Mouse (Mus musculus) CH12.LX (cell line): ENCODE measurements around the gene Det1. TPM values are rescaled to one million over a fixed set of nuclear protein-coding genes. Genes with fewer than 3 reads are reported as not detected.

Experiments used
- DNase-seq: peaks from one replicate; pipeline ENCODE4 v3.0.0-alpha.2; 2013; ENCODE audit errors: extremely low read depth
- H3K27ac ChIP-seq: 2 replicates; pipeline ENCODE4 v1.5.1; 2012; ENCODE audit warnings: low read depth, mild to moderate bottlenecking, control low read depth, moderate library complexity; ENCODE audit not compliant: insufficient read depth
- H3K27me3 ChIP-seq: replicated peaks from 2 replicates; pipeline ENCODE3; 2012; ENCODE audit warnings: inconsistent platforms
- H3K36me3 ChIP-seq, 2 experiments: replicated peaks in 1 of 2; 2 replicates each; pipeline versions ENCODE3 to v1.6.1; 2012; ENCODE audit warnings: inconsistent platforms in 1 of 2, low read length in 1 of 2, mild to moderate bottlenecking in 1 of 2, mixed read lengths in 1 of 2, moderate library complexity in 1 of 2; ENCODE audit not compliant: control insufficient read depth in 1 of 2, insufficient read depth in 1 of 2
- H3K4me1 ChIP-seq, 2 experiments: 2 replicates each; pipeline ENCODE4 v1.6.1; 2012; ENCODE audit warnings: inconsistent platforms in 1 of 2, moderate library complexity in 1 of 2; ENCODE audit not compliant: insufficient read depth in 2 of 2, control insufficient read depth in 1 of 2
- H3K4me2 ChIP-seq: 2 replicates; pipeline ENCODE4 v1.6.1; 2012; ENCODE audit warnings: low read depth, mild to moderate bottlenecking, control low read depth; ENCODE audit not compliant: poor library complexity, insufficient read depth, severe bottlenecking
- H3K4me3 ChIP-seq, 3 experiments: fragments of 150-350 bp in 1 of 3; sonication (generic) in 1 of 3; replicated peaks in 1 of 3; 2 replicates each; pipeline versions ENCODE3 to v1.5.1; 2011 to 2012; ENCODE audit warnings: low read depth in 2 of 3, low read length in 2 of 3, mild to moderate bottlenecking in 2 of 3, moderate library complexity in 2 of 3, control low read depth in 1 of 3, improper control_type of control experiment in 1 of 3, inconsistent platforms in 1 of 3, mixed read lengths in 1 of 3; ENCODE audit not compliant: poor library complexity in 1 of 3
- H3K79me2 ChIP-seq: replicated peaks from 2 replicates; pipeline ENCODE4 v1.6.1; 2012; ENCODE audit warnings: mild to moderate bottlenecking, moderate library complexity; ENCODE audit not compliant: control insufficient read depth, poor library complexity, insufficient read depth, severe bottlenecking; ENCODE audit errors: extremely low read depth
- H3K9ac ChIP-seq: 2 replicates; pipeline ENCODE4 v1.6.1; 2012; ENCODE audit warnings: low read depth, mild to moderate bottlenecking, control low read depth, moderate library complexity; ENCODE audit not compliant: insufficient read depth
- H3K9me3 ChIP-seq: replicated peaks from 2 replicates; pipeline ENCODE3; 2012; ENCODE audit warnings: low read length, inconsistent platforms, mixed read lengths
- BHLHE40 ChIP-seq: IDR thresholded peaks from 2 replicates; pipeline ENCODE4 v1.6.1; 2011; ENCODE audit warnings: mild to moderate bottlenecking, low read depth, low read length, improper control_type of control experiment
- CHD1 ChIP-seq: IDR thresholded peaks from 2 replicates; pipeline ENCODE4 v1.6.1; 2012; ENCODE audit warnings: low read depth, low read length, improper control_type of control experiment, inconsistent platforms
- CHD2 ChIP-seq: IDR thresholded peaks from 2 replicates; pipeline ENCODE4 v1.6.1; 2011; ENCODE audit warnings: low read length, improper control_type of control experiment
- CTCF ChIP-seq, 2 experiments: IDR thresholded peaks in 1 of 2; conservative IDR thresholded peaks in 1 of 2; 2 replicates each; pipeline ENCODE4 v1.5.1; 2011 to 2012; ENCODE audit warnings: low read depth in 2 of 2, low read length in 2 of 2, improper control_type of control experiment in 1 of 2, inconsistent platforms in 1 of 2, mild to moderate bottlenecking in 1 of 2, moderate library complexity in 1 of 2
- E2F4 ChIP-seq: IDR thresholded peaks from 2 replicates; pipeline ENCODE4 v1.6.1; 2011; ENCODE audit warnings: low read depth, low read length, improper control_type of control experiment; ENCODE audit not compliant: insufficient replicate concordance
- ETS1 ChIP-seq: conservative IDR thresholded peaks from 2 replicates; pipeline ENCODE4 v1.6.1; 2012; ENCODE audit warnings: low read depth, mild to moderate bottlenecking, inconsistent platforms, low read length, improper control_type of control experiment, moderate library complexity
- HCFC1 ChIP-seq: IDR thresholded peaks from 2 replicates; pipeline ENCODE4 v1.6.1; 2012; ENCODE audit warnings: low read depth, mild to moderate bottlenecking, inconsistent platforms, low read length, improper control_type of control experiment
- IRF4 ChIP-seq: IDR thresholded peaks from 2 replicates; pipeline ENCODE4 v1.6.1; 2014; ENCODE audit warnings: low read depth, mild to moderate bottlenecking, inconsistent platforms, low read length, improper control_type of control experiment
- JUN ChIP-seq: IDR thresholded peaks from 2 replicates; pipeline ENCODE4 v1.6.1; 2011; ENCODE audit warnings: low read depth, mild to moderate bottlenecking, low read length, improper control_type of control experiment, moderate library complexity; ENCODE audit not compliant: insufficient read depth
- KAT2A ChIP-seq: IDR thresholded peaks from 2 replicates; pipeline ENCODE4 v1.6.1; 2012; ENCODE audit warnings: low read length, improper control_type of control experiment, inconsistent platforms; ENCODE audit not compliant: insufficient replicate concordance
- MXI1 ChIP-seq: IDR thresholded peaks from 2 replicates; pipeline ENCODE4 v1.6.1; 2011; ENCODE audit warnings: mild to moderate bottlenecking, low read depth, low read length, improper control_type of control experiment
- MYC ChIP-seq: IDR thresholded peaks from 2 replicates; pipeline ENCODE4 v1.6.1; 2011; ENCODE audit warnings: low read depth, mild to moderate bottlenecking, improper control_type of control experiment, low read length
- NELFE ChIP-seq: IDR thresholded peaks from 2 replicates; pipeline ENCODE4 v1.6.1; 2011; ENCODE audit warnings: low read depth, low read length, improper control_type of control experiment
- POLR2A ChIP-seq: IDR thresholded peaks from 2 replicates; pipeline ENCODE4 v1.6.1; 2011; ENCODE audit warnings: low read depth, mild to moderate bottlenecking, improper control_type of control experiment, low read length
- POLR2AphosphoS2 ChIP-seq: IDR thresholded peaks from 2 replicates; pipeline ENCODE4 v1.6.1; 2011; ENCODE audit warnings: low read depth, low read length, improper control_type of control experiment
- RCOR1 ChIP-seq: conservative IDR thresholded peaks from 2 replicates; pipeline ENCODE4 v1.6.1; 2012; ENCODE audit warnings: low read depth, mild to moderate bottlenecking, inconsistent platforms, low read length, improper control_type of control experiment
- TBP ChIP-seq: conservative IDR thresholded peaks from 2 replicates; pipeline ENCODE4 v1.6.1; 2011; ENCODE audit warnings: low read depth, low read length, improper control_type of control experiment
- ZMIZ1 ChIP-seq: IDR thresholded peaks from 2 replicates; pipeline ENCODE4 v1.6.1; 2012; ENCODE audit warnings: low read depth, mild to moderate bottlenecking, inconsistent platforms, low read length, improper control_type of control experiment
- dilution Hi-C: fragments of 300-500 bp; cut with MboI; formaldehyde crosslinking; loops from 2 replicates; pipeline ENCODE4 v1.14.3; 2020; ENCODE audit warnings: low sequenced_read_pairs; ENCODE audit not compliant: extremely low pct_unique_long_range_greater_than_20kb, extremely low pct_ligation_motif_present
- in situ Hi-C: fragments of 300-500 bp; cut with MboI; formaldehyde crosslinking; loops from 3 replicates; pipeline ENCODE4 v1.14.3; 2019; ENCODE audit warnings: low sequenced_read_pairs, low pct_ligation_motif_present, low pct_unique_long_range_greater_than_20kb, mixed read lengths
- polyA plus RNA-seq: library from polyadenylated mRNA; unstranded; fragments of >175 nt; gene quantifications from 2 replicates; pipeline ENCODE4 v1.2.1, GENCODE M21; 2012; ENCODE audit warnings: low read depth; ENCODE audit not compliant: insufficient read length
- total RNA-seq, 2 experiments: library from RNA; depleted of rRNA; stranded (reverse); fragments of 300-350 nt in 1 of 2; fragments of >200 nt in 1 of 2; gene quantifications; 2 replicates each; pipeline ENCODE4 v1.2.3; 2012 to 2014

Det1 gene
- total and polyA plus RNA-seq, 3 experiments, result 12.2 to 14.3 (median 12.9) TPM

GRCm38 (mm10) chr7:78846066-78846716 lies 872 bp downstream of the Det1 start:
- dilution Hi-C loops, result no loop called here
- peak overlapping the region; percentile 76 to 78 (median 77) for H3K4me3 ChIP-seq
- H3K9me3 ChIP-seq, result no peaks in the 10 kb centered on the region
- peaks cover 3 to 16% of the 10 kb centered on the region in 2 experiments for H3K4me1 ChIP-seq
- H3K79me2 ChIP-seq, result peaks cover 9% of the 10 kb centered on the region
- peak; percentile 81; the same call in 1 of the 2 replicates for TF ChIP-seq CHD1
- 0 out of 2 replicates have a peak, but pooled peaks have one; percentile 18 for TF ChIP-seq E2F4
- no peak; the same call in 1 of the 2 replicates for TF ChIP-seq NELFE
- no peak for TF ChIP-seq KAT2A
- no peak for TF ChIP-seq CTCF (conservative IDR thresholded peaks at IDR 0.05 in 1 of 2, IDR thresholded peaks at IDR 0.05 in 1 of 2; ENCODE audit: low read depth in 2 of 2, low read length in 2 of 2)
- no peak for TF ChIP-seq RCOR1
- 0 out of 2 replicates have a peak, but pooled peaks have one; percentile 9 for TF ChIP-seq TBP
- TF ChIP-seq POLR2A, result peak; percentile 32; the same call in 1 of the 2 replicates
- TF ChIP-seq ZMIZ1, result no peak
- TF ChIP-seq, all 38 proteins: peak for 4
- DNase-seq, result peak; percentile 47
- Histone ChIP-seq H3K9ac (peak overlapping the region; percentile 94), H3K27ac (peak overlapping the region; percentile 76), H3K4me2 (peak overlapping the region; percentile 64), H3K36me3 (peaks cover 22 to 34% of the 10 kb centered on the region in 2 experiments), H3K27me3 (no peaks in the 10 kb centered on the region)
- in situ Hi-C loops, result no loop called here

- Histone ChIP-seq H3K4me3 (no peak overlapping the region), H3K27me3 (no peaks in the 10 kb centered on the region), H3K79me2 (peaks cover 11% of the 10 kb centered on the region), H3K4me1 (peaks cover 3 to 11% of the 10 kb centered on the region in 2 experiments), H3K4me2 (no peak overlapping the region), H3K9me3 (no peaks in the 10 kb centered on the region), H3K27ac (no peak overlapping the region)
- DNase-seq, result no peak
- dilution Hi-C loops, result no loop called here
- TF ChIP-seq ETS1 (no peak), MYC (no peak), HCFC1 (no peak), JUN (no peak)
- TF ChIP-seq, all 38 proteins: peak for 0
- Histone ChIP-seq H3K36me3 (peaks cover 41 to 75% of the 10 kb centered on the region in 2 experiments), H3K9ac (no peak overlapping the region)
- in situ Hi-C loops, result no loop called here
These were observed 5.5 kb downstream of the Det1 start for GRCm38 (mm10) chr7:78841601-78842000.

DNA sequence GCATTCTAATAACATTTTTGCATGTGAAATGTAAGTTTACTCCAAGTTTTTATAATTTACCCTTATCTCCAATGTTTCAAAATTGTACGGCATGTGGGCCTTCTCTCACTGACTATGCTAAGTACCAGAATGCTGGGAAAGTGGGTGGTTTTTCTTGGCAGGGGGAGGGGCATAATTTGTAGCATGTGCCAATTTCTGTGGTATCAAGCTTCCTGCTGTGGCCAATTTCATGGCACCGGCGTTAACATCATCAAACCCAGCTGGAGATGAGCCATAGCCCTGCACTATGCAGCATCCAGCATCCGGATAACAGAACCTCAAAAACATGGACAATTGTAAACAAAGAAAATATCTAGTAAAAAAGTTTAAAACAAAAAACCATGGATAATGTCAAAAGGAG lies 9.8 kb downstream of the Det1 start:
- dilution Hi-C loops, result no loop called here
- TF ChIP-seq MXI1, result no peak
- TF ChIP-seq CTCF (conservative IDR thresholded peaks at IDR 0.05 in 1 of 2, IDR thresholded peaks at IDR 0.05 in 1 of 2; ENCODE audit: low read depth in 2 of 2, low read length in 2 of 2), result no peak
- TF ChIP-seq IRF4, result no peak
- no peak for TF ChIP-seq MYC
- no peak for TF ChIP-seq KAT2A
- TF ChIP-seq POLR2AphosphoS2, result no peak
- TF ChIP-seq CHD2, result no peak
- no peak for TF ChIP-seq TBP
- TF ChIP-seq BHLHE40, result no peak
- TF ChIP-seq NELFE, result no peak
- Histone ChIP-seq H3K9me3 (no peaks in the 10 kb centered on the region), H3K4me3 (no peak overlapping the region), H3K79me2 (peaks cover 3% of the 10 kb centered on the region; the same call in 1 of the 2 replicates), H3K9ac (no peak overlapping the region), H3K27ac (no peak overlapping the region), H3K27me3 (no peaks in the 10 kb centered on the region), H3K4me1 (no peaks in the 10 kb centered on the region), H3K36me3 (peaks cover 46 to 78% of the 10 kb centered on the region in 2 experiments), H3K4me2 (no peak overlapping the region)
- no peak for DNase-seq
- in situ Hi-C loops, result no loop called here
